Mouse (Mus musculus): ENCODE results near the gene Gm5089.

DNA sequence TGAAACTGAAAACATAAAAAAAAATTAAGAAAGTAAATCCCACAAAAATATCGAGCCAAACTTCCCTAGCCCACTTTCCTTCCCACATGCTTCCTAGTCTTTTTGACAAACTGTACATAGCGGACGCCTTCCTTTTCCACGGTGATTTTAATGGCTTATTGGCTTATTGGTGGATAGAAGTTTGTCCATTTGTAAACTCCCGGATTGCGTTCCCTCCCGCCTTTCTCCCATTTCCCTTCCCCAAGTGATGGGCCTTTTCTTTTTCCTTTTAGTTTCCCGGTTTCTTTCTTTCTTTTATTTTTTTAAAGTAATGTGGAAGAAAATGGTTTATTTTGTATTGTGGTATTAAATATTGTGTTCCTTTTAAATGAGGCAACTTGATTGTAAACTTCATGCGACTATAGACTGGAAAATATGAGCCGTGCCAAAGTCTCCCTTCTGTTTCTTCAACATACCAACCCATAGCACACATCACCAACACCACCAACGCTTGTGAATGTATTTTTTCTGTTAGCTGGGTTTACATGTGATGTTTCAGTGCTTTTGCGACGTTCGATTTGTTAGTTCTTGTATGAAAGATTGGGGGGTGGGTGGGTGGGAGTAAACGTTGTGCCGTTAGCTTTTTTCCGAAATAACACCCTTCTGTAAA lies 28.7 kb upstream of the Gm5089 start:
- TF ChIP-seq CTCF (IDR thresholded peaks at IDR 0.05) (no peak), EP300 (IDR thresholded peaks at IDR 0.05) (no peak)

Data from lung, postnatal 0 days (tissue).